Mouse (Mus musculus) embryonic facial prominence, embryonic 13.5 days (tissue): ENCODE measurements around the gene Myo1c. TPM values are rescaled to one million over a fixed set of nuclear protein-coding genes. Genes with fewer than 3 reads are reported as not detected.

ENCODE experiments used
- ATAC-seq: fragments of 200-750 bp; cut with Nextera tagmentation; 2 replicates; pipeline ENCODE4 v1.8.0; 2017; ENCODE audit warnings: low read depth; ENCODE audit not compliant: insufficient number of reproducible peaks, insufficient read depth, low FRiP score, low TSS enrichment
- H3K27ac ChIP-seq: fragments of 300-500 bp; sonication (generic); 2 replicates; pipeline ENCODE4 v1.5.1; 2015; ENCODE audit warnings: moderate library complexity, mild to moderate bottlenecking, inconsistent platforms
- H3K27me3 ChIP-seq: fragments of 300-500 bp; sonication (generic); 2 replicates; pipeline ENCODE4 v1.6.1; 2015; ENCODE audit warnings: mild to moderate bottlenecking, inconsistent platforms
- H3K36me3 ChIP-seq: fragments of 300-500 bp; sonication (generic); 2 replicates; pipeline ENCODE4 v1.6.1; 2015; ENCODE audit warnings: mild to moderate bottlenecking, inconsistent platforms
- H3K4me1 ChIP-seq: fragments of 300-500 bp; sonication (generic); 2 replicates; pipeline ENCODE4 v1.6.1; 2015; ENCODE audit warnings: inconsistent platforms
- H3K4me2 ChIP-seq: fragments of 300-500 bp; sonication (generic); 2 replicates; pipeline ENCODE4 v1.6.1; 2015; ENCODE audit warnings: moderate library complexity, mild to moderate bottlenecking, inconsistent platforms
- H3K4me3 ChIP-seq: fragments of 300-500 bp; sonication (generic); 2 replicates; pipeline ENCODE4 v1.5.1; 2015; ENCODE audit warnings: mild to moderate bottlenecking, inconsistent platforms
- H3K9ac ChIP-seq: fragments of 300-500 bp; sonication (generic); 2 replicates; pipeline ENCODE4 v1.6.1; 2015; ENCODE audit warnings: mild to moderate bottlenecking, inconsistent platforms
- H3K9me3 ChIP-seq: fragments of 300-500 bp; sonication (generic); 2 replicates; pipeline ENCODE4 v1.6.1; 2016; ENCODE audit warnings: inconsistent platforms
- WGBS: fragments of 180-500 bp; shearing (Covaris S2); methylation state at CpG from one replicate; pipeline ENCODE4 v1.1.7; 2015; ENCODE audit warnings: mixed read lengths; 5-methylcytosine and 5-hydroxymethylcytosine counted together
- polyA plus RNA-seq: library from polyadenylated mRNA; unstranded; fragments of >200 nt; fragmentation: Nextera tagmentation; extraction: Ambion mirVana; gene quantifications from 2 replicates; pipeline ENCODE4 v1.2.1, GENCODE M21; 2015

The Myo1c gene
- polyA plus RNA-seq, 1 experiment from 2014 or later = 38.3 TPM

DNA sequence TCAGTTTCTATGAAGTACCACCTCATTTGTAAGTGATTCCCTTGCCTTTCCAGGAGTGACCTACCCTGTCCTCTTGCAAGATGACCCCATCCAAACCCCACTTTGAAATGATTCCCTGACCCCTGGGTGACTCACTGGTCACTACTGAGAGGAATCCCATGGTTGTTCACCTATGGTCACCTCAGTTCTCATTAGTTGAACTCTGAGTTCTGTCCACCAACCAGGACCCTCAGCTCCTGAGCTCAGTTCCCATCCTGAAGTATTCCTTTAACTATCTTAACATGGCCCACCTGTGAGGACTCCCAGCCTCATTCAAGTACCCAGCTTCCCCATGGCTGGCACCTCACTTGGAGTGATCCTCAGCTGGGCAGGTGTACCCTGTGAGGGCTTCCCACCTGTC, 7.5 kb downstream of the Myo1c start:
- H3K27ac ChIP-seq = no peak overlapping the region
- no peak overlapping the region for H3K4me2 ChIP-seq
- H3K27me3 ChIP-seq = peaks cover 17% of the 10 kb centered on the region
- H3K4me3 ChIP-seq = no peak overlapping the region
- peaks cover 50% of the 10 kb centered on the region for H3K36me3 ChIP-seq
- no peaks in the 10 kb centered on the region for H3K9me3 ChIP-seq
- no peak overlapping the region for H3K9ac ChIP-seq
- peaks cover 33% of the 10 kb centered on the region for H3K4me1 ChIP-seq
- no peak for ATAC-seq

DNA sequence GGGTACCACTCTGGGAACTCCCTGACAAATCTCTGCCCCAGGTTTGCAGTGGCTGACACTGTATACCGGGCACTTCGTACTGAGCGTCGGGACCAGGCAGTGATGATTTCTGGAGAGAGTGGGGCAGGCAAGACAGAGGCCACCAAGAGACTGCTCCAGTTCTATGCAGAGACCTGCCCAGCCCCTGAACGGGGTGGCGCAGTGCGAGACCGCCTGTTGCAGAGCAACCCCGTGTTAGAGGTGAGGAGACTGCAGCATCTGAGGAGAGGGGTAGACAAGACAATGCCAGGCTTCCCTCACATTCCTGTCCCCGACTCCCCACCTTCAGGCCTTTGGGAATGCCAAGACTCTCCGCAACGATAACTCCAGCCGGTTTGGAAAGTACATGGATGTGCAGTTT, 8.0 kb downstream of the Myo1c start:
- H3K9me3 ChIP-seq = no peaks in the 10 kb centered on the region
- H3K27me3 ChIP-seq = peaks cover 13% of the 10 kb centered on the region
- 93% methylated on average over 13 of the region's 13 CpGs for WGBS
- ATAC-seq = no peak
- H3K4me1 ChIP-seq = peaks cover 31% of the 10 kb centered on the region
- no peak overlapping the region for H3K27ac ChIP-seq
- no peak overlapping the region for H3K4me3 ChIP-seq
- no peak overlapping the region for H3K9ac ChIP-seq
- H3K4me2 ChIP-seq = no peak overlapping the region
- H3K36me3 ChIP-seq = peaks cover 54% of the 10 kb centered on the region

DNA sequence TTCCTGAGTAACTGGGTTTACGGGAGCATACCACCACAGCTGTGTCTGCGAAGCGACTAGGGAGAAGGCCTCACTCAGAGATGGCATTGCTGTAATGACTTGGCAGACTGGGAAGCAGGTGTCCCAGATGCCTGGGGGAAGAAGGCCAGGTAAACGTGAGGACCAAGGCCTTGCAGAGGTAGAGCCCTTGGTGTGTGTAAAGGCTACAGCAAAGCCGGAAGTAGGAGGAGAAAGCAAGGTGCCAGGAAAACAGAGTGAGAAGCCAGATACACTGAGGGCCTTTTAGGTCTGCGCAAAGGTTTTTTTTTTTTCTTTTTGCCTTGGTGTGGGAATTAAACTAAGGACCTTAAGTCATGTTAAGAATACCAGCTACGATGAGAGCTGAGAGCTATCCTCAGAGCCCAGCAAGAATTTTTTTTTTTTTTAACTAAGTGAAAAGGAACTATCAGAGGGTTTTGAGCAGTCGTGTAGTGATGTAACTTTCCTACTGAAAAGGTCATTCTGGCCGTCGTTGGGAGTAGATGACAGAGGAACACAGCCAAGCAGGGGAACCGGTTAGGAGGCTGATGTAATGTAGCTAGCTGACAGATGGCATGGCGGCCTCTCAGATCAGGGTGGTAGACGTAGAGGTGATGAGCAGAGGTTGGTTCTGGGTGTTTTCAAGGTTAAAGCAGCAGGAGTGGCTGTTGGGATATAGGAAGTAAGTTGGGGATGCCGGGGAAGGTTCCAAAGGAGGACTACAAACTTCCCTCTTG, 8.9 kb downstream of the Myo1c start:
- Histone ChIP-seq H3K27ac (no peak overlapping the region), H3K36me3 (peaks cover 58% of the 10 kb centered on the region), H3K4me2 (no peak overlapping the region), H3K4me1 (peaks cover 23% of the 10 kb centered on the region), H3K27me3 (0 out of 2 replicates have a peak, but pooled peaks cover 6% of the 10 kb centered on the region), H3K4me3 (no peak overlapping the region), H3K9me3 (no peaks in the 10 kb centered on the region), H3K9ac (no peak overlapping the region)
- ATAC-seq = no peak
- WGBS = 82% methylated on average over 14 of the region's 14 CpGs

DNA sequence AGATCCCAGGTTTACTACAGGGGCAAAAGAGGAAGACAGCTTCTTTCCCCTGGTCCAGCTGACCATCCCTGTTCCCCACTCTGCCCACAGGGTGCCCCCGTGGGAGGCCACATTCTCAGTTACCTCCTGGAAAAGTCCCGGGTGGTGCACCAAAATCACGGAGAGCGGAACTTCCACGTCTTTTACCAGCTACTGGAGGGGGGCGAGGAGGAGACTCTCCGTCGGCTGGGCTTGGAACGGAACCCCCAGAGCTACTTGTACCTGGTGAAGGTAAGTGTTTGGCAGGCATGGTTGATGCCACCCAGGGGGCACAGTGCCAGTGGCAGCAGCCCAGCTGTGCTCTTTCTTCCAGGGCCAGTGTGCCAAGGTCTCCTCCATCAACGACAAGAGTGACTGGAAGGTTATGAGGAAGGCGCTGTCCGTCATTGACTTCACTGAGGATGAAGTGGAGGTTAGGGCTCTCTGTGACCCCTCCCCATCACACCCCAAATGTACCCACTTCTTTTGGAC, 9.8 kb downstream of the Myo1c start:
- Histone ChIP-seq H3K4me2 (no peak overlapping the region), H3K27me3 (no peaks in the 10 kb centered on the region), H3K4me1 (peaks cover 14% of the 10 kb centered on the region), H3K36me3 (peaks cover 64% of the 10 kb centered on the region), H3K9me3 (no peaks in the 10 kb centered on the region), H3K9ac (no peak overlapping the region), H3K4me3 (no peak overlapping the region), H3K27ac (no peak overlapping the region)
- 89% methylated on average over 12 of the region's 12 CpGs for whole genome bisulfite sequencing
- ATAC-seq = no peak

DNA sequence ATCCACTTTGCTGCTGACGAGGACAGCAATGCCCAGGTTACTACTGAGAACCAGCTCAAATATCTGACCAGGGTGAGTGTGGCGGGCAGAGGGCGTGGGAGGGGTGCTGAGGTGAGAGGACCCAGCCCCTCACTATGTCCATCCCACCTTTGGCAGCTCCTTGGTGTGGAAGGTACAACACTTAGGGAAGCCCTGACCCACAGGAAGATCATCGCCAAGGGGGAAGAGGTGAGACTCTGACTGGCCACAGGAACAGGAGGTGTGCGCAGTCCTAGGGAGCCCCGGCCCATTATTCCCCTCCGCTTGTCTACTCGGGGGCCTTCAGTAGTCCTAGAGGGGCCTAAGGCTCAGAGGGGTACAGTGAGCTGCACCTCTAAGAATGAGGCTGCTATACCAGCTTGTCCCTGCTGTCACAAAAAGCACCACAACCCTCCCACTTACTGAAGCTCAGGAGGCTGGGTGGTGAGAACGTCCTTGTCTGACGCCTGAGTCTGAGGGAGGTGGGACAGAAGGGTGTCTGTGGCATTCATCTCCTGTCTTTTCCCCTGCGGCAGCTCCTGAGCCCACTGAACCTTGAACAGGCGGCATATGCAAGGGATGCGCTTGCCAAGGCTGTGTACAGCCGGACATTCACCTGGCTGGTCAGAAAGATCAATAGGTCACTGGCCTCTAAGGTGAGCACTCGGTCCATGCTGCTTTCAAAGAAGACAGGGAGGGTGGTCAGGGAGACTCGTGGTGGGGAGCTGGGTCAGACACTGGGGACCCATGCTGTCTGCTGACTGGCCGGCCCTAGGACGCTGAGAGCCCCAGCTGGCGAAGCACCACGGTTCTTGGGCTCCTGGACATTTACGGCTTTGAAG, 10.9 kb downstream of the Myo1c start:
- H3K36me3 ChIP-seq = peaks cover 74% of the 10 kb centered on the region
- H3K9ac ChIP-seq = no peak overlapping the region
- WGBS = 91% methylated on average over 21 of the region's 21 CpGs

DNA sequence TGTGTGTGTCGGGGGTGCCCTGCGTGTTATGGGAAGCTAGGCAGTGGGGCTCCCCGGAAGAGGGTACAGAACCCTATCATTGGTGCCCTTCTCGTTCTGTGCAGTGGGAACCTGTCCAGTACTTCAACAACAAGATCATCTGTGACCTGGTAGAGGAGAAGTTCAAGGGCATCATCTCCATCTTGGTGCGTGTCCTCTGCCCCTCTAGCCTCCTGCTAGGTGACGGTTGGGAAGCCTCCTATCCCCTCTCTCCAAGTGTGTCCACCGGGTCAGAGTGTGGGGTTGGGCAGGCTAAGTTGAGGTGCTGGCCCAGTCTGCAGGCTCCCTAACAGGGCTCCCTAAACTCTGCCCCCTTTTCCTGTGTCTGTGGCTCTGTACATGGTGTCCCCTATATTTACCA, 11.8 kb downstream of the Myo1c start:
- Histone ChIP-seq H3K4me3 (no peak overlapping the region), H3K9ac (no peak overlapping the region), H3K27me3 (no peaks in the 10 kb centered on the region), H3K36me3 (peaks cover 84% of the 10 kb centered on the region), H3K4me2 (no peak overlapping the region), H3K9me3 (no peaks in the 10 kb centered on the region), H3K4me1 (peaks cover 4% of the 10 kb centered on the region; the same call in 1 of the 2 replicates), H3K27ac (no peak overlapping the region)
- WGBS = 89% methylated on average over 7 of the region's 7 CpGs
- no peak for ATAC-seq

More for the DNA sequence above, 10.9 kb downstream of the Myo1c start:
- no peak overlapping the region for H3K4me3 ChIP-seq
- no peaks in the 10 kb centered on the region for H3K9me3 ChIP-seq
- H3K4me2 ChIP-seq = no peak overlapping the region
- no peak for ATAC-seq
- no peaks in the 10 kb centered on the region for H3K27me3 ChIP-seq
- H3K27ac ChIP-seq = no peak overlapping the region
- peaks cover 13% of the 10 kb centered on the region for H3K4me1 ChIP-seq

DNA sequence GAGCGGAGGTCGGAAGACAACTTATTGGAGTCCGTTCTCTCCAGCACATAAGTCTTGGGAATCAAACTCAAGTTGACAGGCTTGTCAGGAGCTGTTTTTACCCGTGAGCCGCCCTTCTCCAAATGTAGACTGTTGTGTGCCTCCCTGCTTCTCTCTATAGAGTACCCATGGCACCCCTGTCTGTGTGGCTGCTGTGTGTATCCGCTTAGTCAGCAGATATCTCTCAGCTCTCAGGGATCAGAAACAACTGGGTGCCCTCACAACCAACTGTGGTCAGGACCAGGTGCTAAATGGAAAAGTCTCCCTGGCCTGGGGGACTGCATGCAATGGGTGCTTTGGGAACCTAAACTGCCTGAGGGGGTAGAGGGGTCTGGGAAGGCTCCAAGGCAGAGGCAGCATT, 16.0 kb downstream of the Myo1c start:
- Histone ChIP-seq H3K4me3 (no peak overlapping the region), H3K9ac (no peak overlapping the region), H3K36me3 (peaks cover 90% of the 10 kb centered on the region), H3K4me2 (no peak overlapping the region), H3K27me3 (no peaks in the 10 kb centered on the region), H3K4me1 (no peaks in the 10 kb centered on the region), H3K27ac (no peak overlapping the region), H3K9me3 (no peaks in the 10 kb centered on the region)
- WGBS = 93% methylated on average over 6 of the region's 6 CpGs
- ATAC-seq = no peak

DNA sequence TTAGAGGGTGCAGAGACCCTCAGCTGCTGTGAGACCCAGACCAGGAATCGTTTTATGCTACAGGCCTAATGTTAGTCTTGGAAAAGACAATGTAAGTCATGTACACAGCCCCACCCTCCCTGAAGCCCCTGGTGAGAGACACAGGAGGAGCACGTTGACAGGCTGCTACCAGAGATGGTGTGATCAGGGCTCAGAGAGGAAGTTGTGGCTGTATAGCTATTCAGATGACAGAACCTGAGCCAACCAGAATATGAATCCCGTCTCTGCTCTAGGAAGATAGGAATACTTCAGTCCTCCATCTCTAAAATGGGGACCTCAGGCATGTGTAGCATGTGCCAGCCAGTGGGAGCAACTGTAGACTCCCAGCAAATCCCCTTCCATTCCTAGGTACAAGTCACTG, 18.3 kb downstream of the Myo1c start:
- no peak overlapping the region for H3K4me3 ChIP-seq
- peaks cover 91% of the 10 kb centered on the region for H3K36me3 ChIP-seq
- no peak overlapping the region for H3K4me2 ChIP-seq
- H3K27ac ChIP-seq = no peak overlapping the region
- no peak overlapping the region for H3K9ac ChIP-seq
- H3K9me3 ChIP-seq = no peaks in the 10 kb centered on the region
- H3K4me1 ChIP-seq = no peaks in the 10 kb centered on the region
- no peak for ATAC-seq
- no peaks in the 10 kb centered on the region for H3K27me3 ChIP-seq
- 87% methylated on average over 3 of the region's 3 CpGs for WGBS

DNA sequence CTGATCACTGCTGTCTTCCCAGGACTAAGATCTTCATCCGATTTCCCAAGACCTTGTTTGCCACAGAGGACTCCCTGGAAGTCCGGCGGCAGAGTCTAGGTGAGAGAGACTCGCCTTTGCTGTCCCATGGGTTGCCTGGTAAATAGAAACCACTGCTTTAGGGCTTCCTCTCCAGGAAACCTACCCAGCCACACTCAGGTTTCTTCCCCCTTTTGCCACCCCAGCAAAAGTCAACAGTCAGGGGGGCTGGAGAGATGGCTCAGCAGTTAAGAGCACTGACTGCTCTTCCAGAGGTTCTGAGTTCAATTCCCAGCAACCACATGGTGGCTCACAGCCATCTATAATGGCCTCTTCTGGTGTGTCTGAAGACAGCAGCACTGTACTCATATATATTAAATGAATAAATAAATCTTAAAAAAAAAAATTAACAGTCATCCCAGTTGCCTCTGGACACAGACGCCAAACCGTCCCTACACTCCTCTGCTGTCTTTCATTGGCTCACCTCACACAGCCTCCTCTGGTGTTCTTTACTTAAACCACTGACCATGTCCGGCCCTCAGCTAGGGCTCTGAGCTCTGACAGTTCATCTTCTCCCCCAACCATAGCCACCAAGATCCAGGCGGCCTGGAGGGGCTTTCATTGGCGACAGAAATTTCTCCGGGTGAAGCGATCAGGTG, 19.0 kb downstream of the Myo1c start:
- no peak overlapping the region for H3K4me3 ChIP-seq
- no peaks in the 10 kb centered on the region for H3K9me3 ChIP-seq
- H3K4me2 ChIP-seq = no peak overlapping the region
- H3K27me3 ChIP-seq = no peaks in the 10 kb centered on the region
- 85% methylated on average over 11 of the region's 11 CpGs for WGBS
- no peak for ATAC-seq
- H3K4me1 ChIP-seq = no peaks in the 10 kb centered on the region
- H3K27ac ChIP-seq = no peak overlapping the region
- H3K9ac ChIP-seq = no peak overlapping the region
- H3K36me3 ChIP-seq = peaks cover 91% of the 10 kb centered on the region

DNA sequence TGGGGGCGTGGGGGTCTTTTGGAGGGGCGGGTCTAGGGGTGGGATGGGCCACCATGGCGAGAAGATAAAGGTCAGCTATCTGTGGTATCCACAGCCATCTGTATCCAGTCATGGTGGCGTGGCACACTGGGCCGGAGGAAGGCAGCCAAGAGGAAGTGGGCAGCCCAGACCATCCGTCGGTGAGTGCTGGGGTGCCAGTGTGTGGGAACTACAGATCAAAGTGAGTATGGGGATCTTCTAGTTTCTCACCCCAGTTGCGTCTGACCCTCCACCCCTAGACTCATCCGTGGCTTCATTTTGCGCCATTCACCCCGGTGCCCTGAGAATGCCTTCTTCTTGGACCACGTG, 19.5 kb downstream of the Myo1c start:
- H3K9me3 ChIP-seq = no peaks in the 10 kb centered on the region
- no peak overlapping the region for H3K4me2 ChIP-seq
- ATAC-seq = no peak
- no peak overlapping the region for H3K9ac ChIP-seq
- WGBS = 91% methylated on average over 12 of the region's 12 CpGs
- H3K27me3 ChIP-seq = no peaks in the 10 kb centered on the region
- H3K4me3 ChIP-seq = no peak overlapping the region
- no peak overlapping the region for H3K27ac ChIP-seq
- peaks cover 89% of the 10 kb centered on the region for H3K36me3 ChIP-seq
- H3K4me1 ChIP-seq = no peaks in the 10 kb centered on the region

DNA sequence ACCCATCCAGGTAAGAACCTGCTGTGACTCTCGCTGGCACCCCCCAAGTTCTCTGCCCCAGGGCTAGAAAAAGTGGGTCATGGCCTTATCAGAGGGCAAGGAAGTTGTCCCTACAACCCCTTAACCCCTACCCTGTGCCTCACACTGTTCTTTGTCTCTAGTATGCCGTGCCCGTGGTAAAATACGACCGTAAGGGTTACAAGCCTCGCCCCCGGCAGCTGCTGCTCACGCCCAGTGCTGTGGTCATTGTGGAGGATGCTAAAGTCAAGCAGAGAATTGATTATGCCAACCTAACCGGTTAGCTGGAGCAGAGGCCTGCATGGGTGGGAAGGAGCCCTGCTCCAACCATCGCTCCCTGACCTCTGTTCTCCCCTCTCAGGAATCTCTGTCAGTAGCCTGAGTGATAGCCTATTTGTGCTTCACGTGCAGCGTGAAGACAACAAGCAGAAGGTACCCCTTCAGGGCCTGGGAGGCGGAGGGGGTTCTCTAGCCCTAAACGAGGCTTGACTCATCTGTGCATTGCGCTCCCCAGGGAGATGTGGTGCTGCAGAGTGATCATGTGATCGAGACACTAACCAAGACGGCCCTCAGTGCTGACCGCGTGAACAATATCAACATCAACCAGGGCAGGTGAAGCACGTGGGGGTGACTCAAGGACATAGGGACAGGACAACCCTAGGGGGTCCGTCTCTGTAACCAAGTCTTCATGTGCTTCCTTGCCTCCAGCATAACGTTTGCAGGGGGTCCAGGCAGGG, 21.3 kb downstream of the Myo1c start:
- WGBS = 90% methylated on average over 22 of the region's 22 CpGs
- peaks cover 72% of the 10 kb centered on the region for H3K36me3 ChIP-seq

More for the DNA sequence above, 21.3 kb downstream of the Myo1c start:
- no peaks in the 10 kb centered on the region for H3K4me1 ChIP-seq
- ATAC-seq = no peak
- H3K27me3 ChIP-seq = no peaks in the 10 kb centered on the region
- no peaks in the 10 kb centered on the region for H3K9me3 ChIP-seq
- no peak overlapping the region for H3K9ac ChIP-seq
- no peak overlapping the region for H3K4me3 ChIP-seq
- no peak overlapping the region for H3K4me2 ChIP-seq
- H3K27ac ChIP-seq = no peak overlapping the region
